Mouse (Mus musculus) liver, embryonic 11.5 days (tissue): ENCODE data around the gene Dnmbp. TPM values are rescaled to one million over a fixed set of nuclear protein-coding genes. Genes with fewer than 3 reads are reported as not detected.

Experiments used
- ATAC-seq: fragments of 200-750 bp; cut with Nextera tagmentation; replicated peaks from 2 replicates; pipeline ENCODE4 v1.8.0; 2017; ENCODE audit warnings: moderate number of reproducible peaks, mild to moderate bottlenecking, moderate TSS enrichment, moderate library complexity; ENCODE audit not compliant: low FRiP score
- DNase-seq: peaks from one replicate; pipeline ENCODE4 v3.0.0-alpha.2; 2017; ENCODE audit warnings: low spot score
- H3K27ac ChIP-seq: fragments of 300-500 bp; sonication (generic); 2 replicates; pipeline ENCODE4 v1.5.1; 2014; ENCODE audit warnings: mild to moderate bottlenecking, low read depth, low read length, control low read depth
- H3K27me3 ChIP-seq: fragments of 300-500 bp; sonication (generic); replicated peaks from 2 replicates; pipeline ENCODE4 v1.6.1; 2014; ENCODE audit warnings: low read length, mixed read lengths; ENCODE audit not compliant: control insufficient read depth, insufficient read depth
- H3K36me3 ChIP-seq: fragments of 300-500 bp; sonication (generic); 2 replicates; pipeline ENCODE4 v1.6.1; 2014; ENCODE audit warnings: mild to moderate bottlenecking, low read length, moderate library complexity, mixed read lengths; ENCODE audit not compliant: control insufficient read depth, insufficient read depth
- H3K4me1 ChIP-seq: fragments of 300-500 bp; sonication (generic); replicated peaks from 2 replicates; pipeline ENCODE4 v1.6.1; 2014; ENCODE audit warnings: low read length, mixed read lengths; ENCODE audit not compliant: control insufficient read depth, insufficient read depth
- H3K4me2 ChIP-seq: fragments of 300-500 bp; sonication (generic); 2 replicates; pipeline ENCODE4 v1.6.1; 2014; ENCODE audit warnings: mild to moderate bottlenecking, control low read depth, moderate library complexity
- H3K4me3 ChIP-seq: fragments of 300-500 bp; sonication (generic); 2 replicates; pipeline ENCODE4 v1.5.1; 2014; ENCODE audit warnings: low read depth, low read length, control low read depth
- H3K9ac ChIP-seq: fragments of 300-500 bp; sonication (generic); 2 replicates; pipeline ENCODE4 v1.6.1; 2014; ENCODE audit warnings: low read depth, low read length, control low read depth
- H3K9me3 ChIP-seq: fragments of 300-500 bp; sonication (generic); 2 replicates; pipeline ENCODE4 v1.6.1; 2016; ENCODE audit warnings: low read length, inconsistent platforms, mixed read lengths; ENCODE audit not compliant: control insufficient read depth
- WGBS: fragments of 180-500 bp; shearing (Covaris S2); extraction: QIAGEN DNeasy Blood & Tissue Kit; methylation state at CpG from one replicate; pipeline ENCODE4 v1.1.7; 2014; 5-methylcytosine and 5-hydroxymethylcytosine counted together
- polyA plus RNA-seq: library from polyadenylated mRNA; unstranded; fragments of >200 nt; fragmentation: Nextera tagmentation; extraction: Ambion mirVana; gene quantifications from 2 replicates; pipeline ENCODE4 v1.2.1, GENCODE M21; 2014

The Dnmbp gene
- polyA plus RNA-seq, 1 experiment from 2014 or later, result 8.7 TPM

DNA sequence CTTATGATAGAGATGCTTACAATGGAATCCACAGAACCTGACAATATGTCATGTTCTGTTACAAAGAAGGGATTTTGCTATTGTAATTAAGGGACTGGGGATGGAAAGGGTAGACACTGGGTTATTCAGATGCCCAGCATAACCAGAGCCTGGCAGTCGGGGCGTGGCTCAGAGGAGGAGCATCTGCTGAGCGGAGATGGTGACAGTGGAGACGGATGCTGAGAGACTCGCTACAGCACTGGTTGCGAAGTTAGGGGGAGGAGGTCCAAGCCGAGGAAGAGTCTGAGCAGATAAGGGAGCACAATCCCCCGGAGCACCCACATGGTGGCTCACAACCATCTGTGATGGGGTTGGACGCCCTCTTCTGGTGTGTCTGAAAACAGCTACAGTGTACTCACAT is 96.8 kb downstream of the Dnmbp start:
- no peak for DNase-seq
- ATAC-seq, result no peak
- H3K27ac ChIP-seq, result no peak overlapping the region

DNA sequence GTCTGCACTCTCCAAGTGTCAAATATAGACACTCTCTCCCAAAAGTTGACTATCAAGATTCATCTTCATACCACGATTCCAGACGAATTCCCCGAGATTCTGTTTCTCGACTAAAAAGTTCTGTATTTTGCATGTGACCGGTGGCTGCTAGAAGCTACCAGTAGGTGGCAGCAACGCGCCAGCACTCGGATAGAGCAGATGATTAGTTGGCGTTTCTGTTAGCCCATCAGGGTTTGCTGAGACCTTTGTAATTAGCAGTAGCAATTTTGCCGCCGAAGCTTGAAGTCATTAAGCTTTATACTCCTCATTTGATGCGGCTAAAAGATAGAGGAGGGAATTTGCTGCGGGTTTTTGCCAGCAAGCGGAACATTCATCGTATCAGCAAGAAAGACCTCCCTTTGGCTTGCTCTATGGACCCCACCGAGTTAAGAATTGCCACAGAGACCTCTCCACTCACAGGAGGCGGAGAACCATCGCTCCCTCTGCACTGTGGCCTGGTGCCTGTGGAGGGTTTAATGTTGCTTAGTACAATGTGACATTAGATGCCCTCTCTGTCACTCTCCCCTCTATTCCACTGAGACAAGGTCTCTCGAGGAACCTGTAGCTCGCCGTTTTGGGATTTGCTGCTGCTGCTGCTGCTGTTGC is 107.4 kb downstream of the Dnmbp start:
- no peak overlapping the region for H3K27ac ChIP-seq
- H3K9me3 ChIP-seq, result no peaks in the 10 kb centered on the region
- H3K27me3 ChIP-seq, result no peaks in the 10 kb centered on the region
- DNase-seq, result peak; percentile 61
- H3K4me1 ChIP-seq, result no peaks in the 10 kb centered on the region
- H3K9ac ChIP-seq, result no peak overlapping the region
- no peaks in the 10 kb centered on the region for H3K36me3 ChIP-seq
- 31% methylated on average over 21 of the region's 21 CpGs for WGBS
- H3K4me3 ChIP-seq, result no peak overlapping the region
- no peak overlapping the region; the same call in 1 of the 2 replicates for H3K4me2 ChIP-seq
- no peak for ATAC-seq

More for the DNA sequence above, 96.8 kb downstream of the Dnmbp start:
- H3K4me2 ChIP-seq, result no peak overlapping the region
- H3K27me3 ChIP-seq, result no peaks in the 10 kb centered on the region
- H3K36me3 ChIP-seq, result peaks cover 3% of the 10 kb centered on the region; the same call in 1 of the 2 replicates
- no peak overlapping the region for H3K4me3 ChIP-seq
- no peak overlapping the region for H3K9ac ChIP-seq
- H3K9me3 ChIP-seq, result no peaks in the 10 kb centered on the region
- peaks cover 3% of the 10 kb centered on the region; the same call in 1 of the 2 replicates for H3K4me1 ChIP-seq
- WGBS, result 75% methylated on average over 9 of the region's 9 CpGs

DNA sequence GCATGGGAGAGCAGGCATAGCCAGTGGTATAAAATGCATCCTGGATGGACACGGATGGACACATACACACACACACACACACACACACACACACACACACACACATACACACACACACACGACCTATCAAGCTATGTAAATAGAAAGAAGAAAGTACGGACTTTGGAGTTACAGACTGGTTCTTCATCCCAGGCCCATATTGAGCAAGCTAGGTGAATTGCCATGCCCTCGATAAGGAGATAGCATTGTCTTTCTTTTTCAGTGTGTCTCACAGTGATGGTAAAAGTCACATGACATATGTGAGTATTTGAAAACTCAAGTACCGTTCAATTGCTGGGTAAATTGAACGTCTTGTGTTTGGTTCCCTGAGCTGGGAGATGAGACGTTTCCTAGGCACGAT is 113.1 kb downstream of the Dnmbp start:
- Histone ChIP-seq H3K9me3 (no peaks in the 10 kb centered on the region), H3K4me2 (no peak overlapping the region), H3K27me3 (no peaks in the 10 kb centered on the region), H3K4me1 (no peaks in the 10 kb centered on the region), H3K9ac (no peak overlapping the region), H3K27ac (no peak overlapping the region), H3K4me3 (no peak overlapping the region), H3K36me3 (no peaks in the 10 kb centered on the region)
- ATAC-seq (no peak), DNase-seq (no peak)
- WGBS, result 70% methylated on average over 8 of the region's 8 CpGs

DNA sequence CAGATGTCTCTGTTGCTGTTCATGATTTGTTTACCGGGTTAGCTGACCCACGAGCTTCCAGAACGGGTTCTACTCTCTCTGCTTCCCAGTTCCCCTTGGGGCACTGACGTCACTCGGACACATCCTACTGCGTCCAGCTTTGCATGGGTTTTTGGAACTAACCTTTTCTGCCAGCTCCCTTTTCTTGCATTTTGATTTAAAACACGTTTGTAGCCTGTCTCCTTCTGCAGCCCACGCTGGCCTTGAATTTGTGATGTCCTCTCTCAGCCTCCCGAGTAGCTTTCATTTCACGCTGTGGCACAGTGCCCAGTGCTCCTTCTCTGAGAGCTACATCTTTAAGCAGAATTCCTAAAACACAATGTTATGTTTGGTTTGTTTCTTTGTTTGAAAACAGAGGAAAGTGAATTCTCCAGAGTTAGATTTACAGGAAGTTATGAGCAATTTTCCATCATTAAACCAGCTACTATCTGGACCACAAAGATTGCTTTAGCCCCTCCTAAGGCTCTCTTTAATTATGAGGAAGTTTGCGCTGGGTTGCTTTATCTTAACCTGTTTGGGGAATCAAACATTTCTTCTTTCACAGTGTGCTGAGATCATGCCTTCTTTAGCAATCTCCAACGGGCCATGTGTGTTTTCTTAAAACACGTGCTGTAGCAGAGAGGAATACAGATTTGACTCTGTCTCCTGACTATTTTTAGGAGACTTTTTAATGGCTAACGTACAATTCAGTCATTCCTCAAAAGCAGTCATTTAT is 124.2 kb downstream of the Dnmbp start:
- Histone ChIP-seq H3K4me2 (no peak overlapping the region), H3K4me1 (no peaks in the 10 kb centered on the region), H3K4me3 (no peak overlapping the region), H3K36me3 (no peaks in the 10 kb centered on the region), H3K27me3 (no peaks in the 10 kb centered on the region), H3K9me3 (no peaks in the 10 kb centered on the region), H3K9ac (no peak overlapping the region), H3K27ac (no peak overlapping the region)
- DNase-seq (no peak), ATAC-seq (no peak)
- 61% methylated on average over 14 of the region's 14 CpGs for WGBS

DNA sequence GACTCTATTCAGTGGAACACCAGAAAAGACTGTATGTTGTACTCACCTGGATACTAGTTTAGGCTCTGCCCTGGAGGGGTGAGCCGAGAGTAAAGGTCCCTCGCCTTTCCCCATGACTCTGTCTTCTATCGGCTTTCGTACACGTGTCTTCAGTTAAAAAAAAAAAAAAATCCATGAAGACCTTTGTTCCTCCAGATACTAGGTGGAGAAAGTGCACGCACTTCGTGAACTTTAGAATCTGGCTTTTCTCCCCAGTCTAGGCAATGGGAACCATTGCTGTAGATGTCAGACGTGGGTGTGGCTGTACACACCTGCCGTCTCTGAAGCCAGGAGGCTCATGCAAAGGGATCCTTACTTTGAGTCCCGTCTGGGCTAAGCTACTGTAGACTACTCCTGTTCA is 126.7 kb downstream of the Dnmbp start:
- Histone ChIP-seq H3K27ac (no peak overlapping the region), H3K4me2 (no peak overlapping the region), H3K27me3 (no peaks in the 10 kb centered on the region), H3K4me1 (no peaks in the 10 kb centered on the region; the same call in 1 of the 2 replicates), H3K9ac (no peak overlapping the region), H3K9me3 (no peaks in the 10 kb centered on the region), H3K36me3 (no peaks in the 10 kb centered on the region), H3K4me3 (no peak overlapping the region)
- ATAC-seq, result no peak
- no peak for DNase-seq
- 87% methylated on average over 10 of the region's 10 CpGs for WGBS

DNA sequence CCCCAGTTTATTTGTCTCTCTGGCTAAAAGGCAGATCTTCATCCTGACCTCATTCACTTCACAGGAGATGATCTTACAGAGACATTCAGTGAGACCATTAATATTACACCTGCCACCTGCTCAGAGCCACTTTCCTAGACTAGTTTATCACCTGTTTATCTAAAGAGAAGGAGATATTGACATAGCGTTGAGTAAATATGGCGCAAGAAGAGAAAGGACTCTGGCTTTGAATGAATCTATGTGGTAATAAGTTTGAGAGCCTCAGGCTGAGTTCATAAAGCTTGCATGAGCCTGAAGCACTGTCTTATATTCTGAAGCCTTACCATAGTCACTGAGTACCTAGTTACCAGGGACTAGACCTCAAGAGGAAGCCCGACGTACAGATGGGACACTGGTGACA is 128.6 kb downstream of the Dnmbp start:
- Histone ChIP-seq H3K9me3 (no peaks in the 10 kb centered on the region), H3K27ac (no peak overlapping the region), H3K9ac (no peak overlapping the region), H3K4me2 (no peak overlapping the region), H3K27me3 (no peaks in the 10 kb centered on the region), H3K4me3 (no peak overlapping the region), H3K36me3 (no peaks in the 10 kb centered on the region), H3K4me1 (no peaks in the 10 kb centered on the region; the same call in 1 of the 2 replicates)
- 79% methylated on average over 4 of the region's 4 CpGs for WGBS
- ATAC-seq (no peak), DNase-seq (no peak)

DNA sequence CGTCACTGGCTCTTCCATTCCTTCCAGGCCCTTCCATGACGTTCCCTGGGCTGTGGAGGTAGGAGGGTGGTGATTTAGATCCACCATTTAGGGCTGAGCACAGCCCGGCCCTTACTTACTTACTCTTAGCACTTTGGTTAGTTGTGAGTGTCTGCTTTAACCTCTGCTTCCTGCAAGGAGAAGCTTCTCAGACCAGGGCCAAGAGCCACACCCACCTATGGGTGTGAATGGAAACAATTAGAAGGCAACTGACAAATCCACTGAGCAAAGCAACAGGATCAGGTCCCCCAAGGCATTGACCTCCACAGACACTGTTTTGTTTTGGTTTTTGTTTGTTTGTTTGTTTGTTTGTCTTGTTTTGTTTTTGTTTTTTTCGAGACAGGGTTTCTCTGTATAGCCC is 130.7 kb downstream of the Dnmbp start:
- no peak overlapping the region for H3K27ac ChIP-seq
- ATAC-seq (no peak), DNase-seq (no peak)
- no peaks in the 10 kb centered on the region for H3K27me3 ChIP-seq
- H3K4me1 ChIP-seq, result no peaks in the 10 kb centered on the region; the same call in 1 of the 2 replicates
- no peaks in the 10 kb centered on the region for H3K36me3 ChIP-seq
- H3K4me3 ChIP-seq, result no peak overlapping the region
- no peak overlapping the region for H3K4me2 ChIP-seq
- H3K9me3 ChIP-seq, result no peaks in the 10 kb centered on the region
- 46% methylated on average over 4 of the region's 4 CpGs for WGBS
- no peak overlapping the region for H3K9ac ChIP-seq

DNA sequence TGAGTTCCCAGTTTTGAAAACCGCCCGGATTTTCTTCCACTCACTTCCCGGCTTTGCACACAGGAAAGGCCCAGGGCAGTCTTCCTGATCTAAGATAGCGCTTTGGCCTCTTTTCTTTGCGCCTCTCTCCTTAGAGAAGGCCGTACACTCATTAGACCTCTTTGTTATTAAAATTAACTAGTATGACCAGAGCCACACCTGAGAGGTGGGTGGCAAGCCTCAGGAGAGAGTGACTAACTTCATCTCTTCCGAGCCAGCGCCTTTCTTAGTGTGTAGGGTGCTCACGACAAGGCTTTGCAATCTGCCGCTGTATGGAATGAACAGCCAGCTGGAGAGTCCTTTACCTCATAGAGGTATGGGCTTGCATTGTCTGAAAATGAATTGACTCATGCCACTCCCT is 136.1 kb downstream of the Dnmbp start:
- DNase-seq (no peak), ATAC-seq (no peak)
- Histone ChIP-seq H3K27ac (no peak overlapping the region), H3K27me3 (no peaks in the 10 kb centered on the region), H3K4me1 (no peaks in the 10 kb centered on the region), H3K4me2 (no peak overlapping the region), H3K4me3 (no peak overlapping the region), H3K9me3 (no peaks in the 10 kb centered on the region), H3K36me3 (no peaks in the 10 kb centered on the region), H3K9ac (no peak overlapping the region)
- 85% methylated on average over 10 of the region's 10 CpGs for WGBS
